Mouse (Mus musculus) thymus, adult 18-20 months (tissue): ENCODE measurements around the gene Gdf2.

Experiments used
- DNase-seq, 2 experiments: peaks; one replicate each; pipeline ENCODE4 v3.0.0; 2022; ENCODE audit warnings: mixed read lengths in 2 of 2

Gdf2 gene

GRCm38 (mm10) chr14:33940739-33941138 lies at the start of gene Gdf2:
TSS of gene Gdf2 (plus strand) at chr14:33941039.
- no peak for DNase-seq

GRCm38 (mm10) chr14:33891507-33891906 lies 49.3 kb upstream of the Gdf2 start:
- DNase-seq, result no peak

- no peak for DNase-seq
These were observed 45.1 kb upstream of the Gdf2 start for GRCm38 (mm10) chr14:33895777-33896176.

- no peak for DNase-seq
These were observed 44.1 kb upstream of the Gdf2 start for GRCm38 (mm10) chr14:33896628-33897300.

- DNase-seq, result no peak
These were observed 38.1 kb upstream of the Gdf2 start for GRCm38 (mm10) chr14:33902783-33903182.

GRCm38 (mm10) chr14:33903199-33903598 lies 37.6 kb upstream of the Gdf2 start:
- DNase-seq, result no peak

- DNase-seq, result no peak
These were observed 36.0 kb upstream of the Gdf2 start for GRCm38 (mm10) chr14:33904851-33905250.

- no peak for DNase-seq
These were observed 27.1 kb upstream of the Gdf2 start for GRCm38 (mm10) chr14:33913727-33914126.

GRCm38 (mm10) chr14:33914206-33914605 lies 26.6 kb upstream of the Gdf2 start:
- DNase-seq, result no peak

- no peak for DNase-seq
These were observed 19.9 kb upstream of the Gdf2 start for GRCm38 (mm10) chr14:33920727-33921559.

- DNase-seq, result no peak
These were observed 18.1 kb upstream of the Gdf2 start for GRCm38 (mm10) chr14:33922771-33923167.

- DNase-seq, result no peak
These were observed 17.4 kb upstream of the Gdf2 start, which contains the start of gene Gdf10 for GRCm38 (mm10) chr14:33923168-33924070. TSS of gene Gdf10 (plus strand) at chr14:33923587.

GRCm38 (mm10) chr14:33931853-33932252 lies 9.0 kb upstream of the Gdf2 start:
- DNase-seq, result no peak

GRCm38 (mm10) chr14:33932935-33933703 lies 7.7 kb upstream of the Gdf2 start:
- DNase-seq, result no peak

GRCm38 (mm10) chr14:33933778-33934317 lies 7.0 kb upstream of the Gdf2 start:
- DNase-seq, result no peak

- no peak for DNase-seq
These were observed 1.7 kb upstream of the Gdf2 start for GRCm38 (mm10) chr14:33939117-33939516.

- DNase-seq, result no peak
These were observed 1.4 kb downstream of the Gdf2 start for GRCm38 (mm10) chr14:33942222-33942621.

GRCm38 (mm10) chr14:33946125-33946524 lies 5.3 kb downstream of the Gdf2 start:
- no peak for DNase-seq

GRCm38 (mm10) chr14:33952233-33952981 lies 11.6 kb downstream of the Gdf2 start:
- no peak for DNase-seq

GRCm38 (mm10) chr14:33953761-33954160 lies 12.9 kb downstream of the Gdf2 start, which contains the start of gene Rbp3:
TSS of gene Rbp3 (plus strand) at chr14:33954003.
- DNase-seq, result no peak

- DNase-seq, result no peak
These were observed 15.2 kb downstream of the Gdf2 start for GRCm38 (mm10) chr14:33956055-33956454.
